Mouse (Mus musculus) left cerebral cortex, postnatal 4 days (tissue): ENCODE measurements around the gene Cldn12. TPM values are rescaled to one million over a fixed set of nuclear protein-coding genes. Genes with fewer than 3 reads are reported as not detected.

Experiments
- DNase-seq: peaks from one replicate; pipeline ENCODE4 v3.0.0-alpha.2; 2022
- intact Hi-C: fragments of 180-260 bp; cut with DNase I; formaldehyde crosslinking; loops from one replicate; pipeline ENCODE4 v1.15.1; 2025
- total RNA-seq, 2 experiments: library from RNA; stranded (reverse); gene quantifications; 2 replicates each; pipeline ENCODE4 v1.2.3; 2021

Gene Cldn12
- 10 to 100 TPM; 21.7 to 23.8 TPM for total RNA-seq

GRCm38 (mm10) chr5:5514196-5515076 lies at the start of gene Cldn12:
Gene Cldn12 (minus strand): TSS chr5:5514958.
- intact Hi-C loops = no loop called here
- peak; percentile 99 for DNase-seq

GRCm38 (mm10) chr5:5562435-5562834 lies 47.7 kb upstream of the Cldn12 start:
- DNase-seq = no peak
- intact Hi-C loops = no loop called here

GRCm38 (mm10) chr5:5561041-5561706 lies 46.4 kb upstream of the Cldn12 start:
- DNase-seq = no peak
- intact Hi-C loops = no loop called here

- DNase-seq = no peak
- intact Hi-C loops = no loop called here
Observed at GRCm38 (mm10) chr5:5559798-5560197, 45.0 kb upstream of the Cldn12 start.

- DNase-seq = peak; percentile 94
- intact Hi-C loops = no loop called here
Observed at GRCm38 (mm10) chr5:5559079-5559740, 44.5 kb upstream of the Cldn12 start, which contains the start of gene Gtpbp10. Gene Gtpbp10 (minus strand): TSS chr5:5559538.

GRCm38 (mm10) chr5:5551110-5551509 lies 36.4 kb upstream of the Cldn12 start:
- DNase-seq = no peak
- intact Hi-C loops = no loop called here

- intact Hi-C loops = no loop called here
Observed at GRCm38 (mm10) chr5:5540385-5540784, 25.6 kb upstream of the Cldn12 start.

GRCm38 (mm10) chr5:5539771-5540170 lies 25.0 kb upstream of the Cldn12 start:
- intact Hi-C loops = no loop called here
- DNase-seq = no peak

More at GRCm38 (mm10) chr5:5540385-5540784, 25.6 kb upstream of the Cldn12 start:
- DNase-seq = no peak

GRCm38 (mm10) chr5:5536131-5536530 lies 21.4 kb upstream of the Cldn12 start:
- intact Hi-C loops = no loop called here
- DNase-seq = no peak

- intact Hi-C loops = no loop called here
- no peak for DNase-seq
Observed at GRCm38 (mm10) chr5:5533656-5534420, 19.1 kb upstream of the Cldn12 start.

- intact Hi-C loops = no loop called here
- no peak for DNase-seq
Observed at GRCm38 (mm10) chr5:5515411-5515810, 653 bp upstream of the Cldn12 start.

- no peak for DNase-seq
- intact Hi-C loops = no loop called here
Observed at GRCm38 (mm10) chr5:5511401-5511800, 3.4 kb downstream of the Cldn12 start.

GRCm38 (mm10) chr5:5510989-5511388 lies 3.8 kb downstream of the Cldn12 start:
- no peak for DNase-seq
- intact Hi-C loops = no loop called here

GRCm38 (mm10) chr5:5510304-5510887 lies 4.4 kb downstream of the Cldn12 start:
- intact Hi-C loops = no loop called here
- DNase-seq = no peak

GRCm38 (mm10) chr5:5508231-5508630 lies 6.5 kb downstream of the Cldn12 start:
- no peak for DNase-seq
- intact Hi-C loops = loop anchor here (10.0 kb wide), 1 partner anchor 147 kb away; no protein-coding TSS in a partner anchor

- DNase-seq = peak; percentile 83
- intact Hi-C loops = loop anchor here (10.0 kb wide), 1 partner anchor 147 kb away; no protein-coding TSS in a partner anchor
Observed at GRCm38 (mm10) chr5:5507701-5508225, 7.0 kb downstream of the Cldn12 start.

- DNase-seq = no peak
- intact Hi-C loops = loop anchor here (10.0 kb wide), 1 partner anchor 150 kb away; no protein-coding TSS in a partner anchor
Observed at GRCm38 (mm10) chr5:5504456-5504855, 10.3 kb downstream of the Cldn12 start.

- no peak for DNase-seq
- intact Hi-C loops = loop anchor here (10.0 kb wide), 1 partner anchor 151 kb away; no protein-coding TSS in a partner anchor
Observed at GRCm38 (mm10) chr5:5503381-5503780, 11.4 kb downstream of the Cldn12 start.

- DNase-seq = no peak
- intact Hi-C loops = loop anchor here (10.0 kb wide), 1 partner anchor 153 kb away; no protein-coding TSS in a partner anchor
Observed at GRCm38 (mm10) chr5:5501583-5501982, 13.2 kb downstream of the Cldn12 start.

- DNase-seq = no peak
- intact Hi-C loops = no loop called here
Observed at GRCm38 (mm10) chr5:5496393-5496792, 18.4 kb downstream of the Cldn12 start.
